Mouse (Mus musculus): ENCODE data around the gene Rab33b. TPM values are rescaled to one million over a fixed set of nuclear protein-coding genes. Genes with fewer than 3 reads are reported as not detected.
"Not testable (repeated sequence)": the region's sequence is repeated elsewhere in the genome, so short reads cannot be mapped to it uniquely, and the experiment has no call there.

The Rab33b gene
- 13.7 and 16.2 TPM in 2 replicates for polyA plus RNA-seq (2014; fragmentation: Nextera tagmentation; extraction: Ambion mirVana)

DNA sequence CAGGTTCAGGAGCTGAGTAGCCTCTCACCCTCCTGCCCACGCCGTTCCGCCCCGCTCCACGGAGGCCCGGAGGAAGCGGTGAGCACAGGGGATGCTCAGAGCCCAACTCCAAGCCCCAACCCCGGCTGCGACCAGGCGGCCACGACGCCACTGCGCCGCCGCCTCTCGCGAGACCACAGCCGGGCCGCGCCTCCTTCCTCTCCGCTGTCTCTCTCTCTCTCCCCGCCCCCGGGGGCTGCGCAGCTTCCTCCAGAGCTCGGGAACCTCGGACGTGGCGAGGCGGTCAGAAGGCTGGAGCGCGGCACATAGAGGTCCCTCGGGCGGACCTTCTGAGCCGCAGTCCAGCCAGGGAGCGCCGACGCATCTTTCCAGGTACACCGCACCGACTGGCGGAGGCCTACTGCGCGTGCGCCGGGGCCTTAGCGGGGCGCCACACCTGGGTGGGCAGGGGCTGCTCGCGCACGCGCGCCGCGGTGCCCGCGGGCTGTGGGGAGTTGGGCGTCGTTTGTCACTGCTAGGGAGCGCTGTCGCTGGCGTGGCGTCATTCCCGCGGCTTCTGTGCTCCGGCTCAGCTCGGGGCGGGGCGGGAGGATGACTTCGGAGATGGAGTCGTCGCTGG, at the start of gene Rab33b:
Rab33b (plus strand) TSS at position 180 of the 619 bp plus-strand sequence.
- peak within 1 kb of the TSS; percentile 88 for H3K27ac ChIP-seq (ENCODE audit: low read depth, low read length)
- H3K27me3 ChIP-seq (ENCODE audit: control insufficient read depth, insufficient read depth, low read length): no peaks in the 10 kb centered on the region
- peak within 1 kb of the TSS; percentile 61 for H3K4me3 ChIP-seq (ENCODE audit: low read depth, low read length)
- no peaks in the 10 kb centered on the region for H3K36me3 ChIP-seq (ENCODE audit: control insufficient read depth, insufficient read depth, low read length)
- H3K9me3 ChIP-seq (replicated peaks; ENCODE audit: control insufficient read depth, low read length): no peaks in the 10 kb centered on the region
- under 1% methylated on average over 69 of the region's 70 CpGs for WGBS (ENCODE audit: insufficient replicate concordance)
- peak within 1 kb of the TSS; percentile 88 for H3K9ac ChIP-seq (ENCODE audit: low read depth, low read length)
- peak within 1 kb of the TSS; percentile 74 for H3K4me2 ChIP-seq
- ATAC-seq (replicated peaks; ENCODE audit: insufficient number of reproducible peaks, low FRiP score, low TSS enrichment): peak; percentile 93
- H3K4me1 ChIP-seq (ENCODE audit: control insufficient read depth, insufficient read depth, low read length): peaks cover 14% of the 10 kb centered on the region

GRCm38 (mm10) chr3:51434364-51434763, 49.4 kb upstream of the Rab33b start:
- not testable (repeated sequence) for H3K4me1 ChIP-seq (ENCODE audit: control insufficient read depth, insufficient read depth, low read length); H3K36me3 ChIP-seq (ENCODE audit: control insufficient read depth, insufficient read depth, low read length); H3K27me3 ChIP-seq (ENCODE audit: control insufficient read depth, insufficient read depth, low read length); H3K4me3 ChIP-seq (ENCODE audit: low read depth, low read length); H3K9ac ChIP-seq (ENCODE audit: low read depth, low read length); H3K4me2 ChIP-seq; H3K9me3 ChIP-seq (replicated peaks; ENCODE audit: control insufficient read depth, low read length); H3K27ac ChIP-seq (ENCODE audit: low read depth, low read length); ATAC-seq (replicated peaks; ENCODE audit: insufficient number of reproducible peaks, low FRiP score, low TSS enrichment)
- WGBS (ENCODE audit: insufficient replicate concordance): 77% methylated on average over 5 of the region's 5 CpGs

DNA sequence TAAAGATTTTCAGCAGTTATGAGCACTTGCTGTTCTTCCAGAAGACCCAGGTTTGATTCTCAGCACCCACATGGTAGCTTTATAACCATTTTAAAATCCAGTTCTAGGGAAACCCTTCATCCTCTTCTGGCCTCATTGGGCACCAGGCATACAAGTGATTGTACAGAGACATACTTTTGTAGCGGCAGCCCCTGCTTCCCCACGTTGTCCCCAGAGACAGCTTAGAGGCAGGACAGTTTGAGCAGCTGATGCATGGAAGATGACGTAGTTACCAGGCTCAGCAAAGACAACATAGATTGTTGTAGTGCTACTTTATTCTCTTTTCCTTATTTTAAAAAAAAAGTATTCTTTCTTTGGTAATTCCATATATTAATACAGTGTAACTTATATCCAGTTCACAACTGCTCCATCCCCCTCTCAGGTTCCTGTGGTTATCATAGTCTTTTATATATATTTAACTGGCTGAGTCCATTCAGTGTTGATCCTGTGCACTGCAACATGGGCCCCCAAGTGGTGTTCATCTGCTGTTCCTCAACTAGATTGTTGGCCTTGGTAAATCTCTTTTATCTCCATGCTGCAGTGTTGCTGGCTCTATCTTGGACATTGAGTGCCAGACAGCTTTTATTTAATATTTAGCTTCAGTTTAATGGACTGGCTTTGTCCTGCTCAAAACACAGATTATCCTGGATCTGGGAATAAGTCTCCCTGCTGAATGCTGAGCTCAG, 48.7 kb upstream of the Rab33b start:
- H3K9ac ChIP-seq (ENCODE audit: low read depth, low read length): no peak overlapping the region
- H3K27ac ChIP-seq (ENCODE audit: low read depth, low read length): no peak overlapping the region
- no peaks in the 10 kb centered on the region for H3K9me3 ChIP-seq (replicated peaks; ENCODE audit: control insufficient read depth, low read length)
- H3K4me3 ChIP-seq (ENCODE audit: low read depth, low read length): no peak overlapping the region
- H3K36me3 ChIP-seq (ENCODE audit: control insufficient read depth, insufficient read depth, low read length): peaks cover 2% of the 10 kb centered on the region; the same call in 1 of the 2 replicates
- H3K4me1 ChIP-seq (ENCODE audit: control insufficient read depth, insufficient read depth, low read length): no peaks in the 10 kb centered on the region
- H3K27me3 ChIP-seq (ENCODE audit: control insufficient read depth, insufficient read depth, low read length): no peaks in the 10 kb centered on the region
- ATAC-seq (replicated peaks; ENCODE audit: insufficient number of reproducible peaks, low FRiP score, low TSS enrichment): no peak
- H3K4me2 ChIP-seq: no peak overlapping the region
- 91% methylated on average over 3 of the region's 3 CpGs for WGBS (ENCODE audit: insufficient replicate concordance)

GRCm38 (mm10) chr3:51468530-51468929, 15.2 kb upstream of the Rab33b start:
- ATAC-seq (replicated peaks; ENCODE audit: insufficient number of reproducible peaks, low FRiP score, low TSS enrichment): no peak
- Histone ChIP-seq H3K27ac (ENCODE audit: low read depth, low read length) (no peak overlapping the region), H3K36me3 (ENCODE audit: control insufficient read depth, insufficient read depth, low read length) (peaks cover 23% of the 10 kb centered on the region), H3K4me3 (ENCODE audit: low read depth, low read length) (no peak overlapping the region), H3K9me3 (replicated peaks; ENCODE audit: control insufficient read depth, low read length) (no peaks in the 10 kb centered on the region), H3K4me2 (no peak overlapping the region), H3K27me3 (ENCODE audit: control insufficient read depth, insufficient read depth, low read length) (no peaks in the 10 kb centered on the region), H3K4me1 (ENCODE audit: control insufficient read depth, insufficient read depth, low read length) (no peaks in the 10 kb centered on the region), H3K9ac (ENCODE audit: low read depth, low read length) (no peak overlapping the region)
- 69% methylated on average over 2 of the region's 2 CpGs for WGBS (ENCODE audit: insufficient replicate concordance)

GRCm38 (mm10) chr3:51475706-51476105, 8.0 kb upstream of the Rab33b start:
- peaks cover 7% of the 10 kb centered on the region for H3K36me3 ChIP-seq (ENCODE audit: control insufficient read depth, insufficient read depth, low read length)

GRCm38 (mm10) chr3:51479893-51480292, 3.8 kb upstream of the Rab33b start:
- H3K4me3 ChIP-seq (ENCODE audit: low read depth, low read length): no peak overlapping the region
- 38% methylated on average over 2 of the region's 2 CpGs for WGBS (ENCODE audit: insufficient replicate concordance)
- no peak for ATAC-seq (replicated peaks; ENCODE audit: insufficient number of reproducible peaks, low FRiP score, low TSS enrichment)
- H3K4me2 ChIP-seq: no peak overlapping the region
- H3K9me3 ChIP-seq (replicated peaks; ENCODE audit: control insufficient read depth, low read length): no peaks in the 10 kb centered on the region
- peaks cover 8% of the 10 kb centered on the region for H3K4me1 ChIP-seq (ENCODE audit: control insufficient read depth, insufficient read depth, low read length)
- H3K36me3 ChIP-seq (ENCODE audit: control insufficient read depth, insufficient read depth, low read length): no peaks in the 10 kb centered on the region
- no peaks in the 10 kb centered on the region for H3K27me3 ChIP-seq (ENCODE audit: control insufficient read depth, insufficient read depth, low read length)
- no peak overlapping the region for H3K27ac ChIP-seq (ENCODE audit: low read depth, low read length)
- H3K9ac ChIP-seq (ENCODE audit: low read depth, low read length): no peak overlapping the region

More at GRCm38 (mm10) chr3:51475706-51476105, 8.0 kb upstream of the Rab33b start:
- Histone ChIP-seq H3K9me3 (replicated peaks; ENCODE audit: control insufficient read depth, low read length) (no peaks in the 10 kb centered on the region), H3K4me1 (ENCODE audit: control insufficient read depth, insufficient read depth, low read length) (no peaks in the 10 kb centered on the region), H3K27me3 (ENCODE audit: control insufficient read depth, insufficient read depth, low read length) (no peaks in the 10 kb centered on the region), H3K4me3 (ENCODE audit: low read depth, low read length) (no peak overlapping the region), H3K9ac (ENCODE audit: low read depth, low read length) (no peak overlapping the region), H3K4me2 (no peak overlapping the region), H3K27ac (ENCODE audit: low read depth, low read length) (no peak overlapping the region)
- no peak for ATAC-seq (replicated peaks; ENCODE audit: insufficient number of reproducible peaks, low FRiP score, low TSS enrichment)
- WGBS (ENCODE audit: insufficient replicate concordance): 77% methylated on average over 4 of the region's 4 CpGs

DNA sequence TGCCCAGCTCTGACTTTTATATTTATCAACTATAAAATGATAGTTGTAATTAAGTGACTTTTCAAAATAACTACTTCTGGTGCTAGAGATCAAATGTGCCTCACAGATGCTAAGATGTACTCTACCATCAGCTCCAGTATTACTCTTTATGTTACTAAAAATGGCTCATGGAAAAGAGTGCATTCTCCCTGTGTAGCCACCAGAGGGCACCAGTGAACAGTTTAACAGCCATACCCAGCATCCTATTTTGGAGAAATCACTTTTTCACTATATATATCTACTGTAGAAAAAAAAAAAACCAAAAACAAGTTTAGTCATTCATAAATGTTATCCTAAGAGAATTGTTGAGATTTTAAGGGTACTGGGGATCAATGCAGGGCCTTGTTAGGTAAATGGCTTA, 2.7 kb upstream of the Rab33b start:
- no peak overlapping the region for H3K4me2 ChIP-seq
- H3K4me1 ChIP-seq (ENCODE audit: control insufficient read depth, insufficient read depth, low read length): peaks cover 14% of the 10 kb centered on the region
- H3K9ac ChIP-seq (ENCODE audit: low read depth, low read length): no peak overlapping the region
- no peaks in the 10 kb centered on the region for H3K36me3 ChIP-seq (ENCODE audit: control insufficient read depth, insufficient read depth, low read length)
- no peaks in the 10 kb centered on the region for H3K9me3 ChIP-seq (replicated peaks; ENCODE audit: control insufficient read depth, low read length)
- no peak for ATAC-seq (replicated peaks; ENCODE audit: insufficient number of reproducible peaks, low FRiP score, low TSS enrichment)
- H3K27me3 ChIP-seq (ENCODE audit: control insufficient read depth, insufficient read depth, low read length): no peaks in the 10 kb centered on the region
- H3K27ac ChIP-seq (ENCODE audit: low read depth, low read length): no peak overlapping the region
- H3K4me3 ChIP-seq (ENCODE audit: low read depth, low read length): no peak overlapping the region

GRCm38 (mm10) chr3:51481881-51482280, 1.8 kb upstream of the Rab33b start:
- peaks cover 14% of the 10 kb centered on the region for H3K4me1 ChIP-seq (ENCODE audit: control insufficient read depth, insufficient read depth, low read length)
- H3K27me3 ChIP-seq (ENCODE audit: control insufficient read depth, insufficient read depth, low read length): no peaks in the 10 kb centered on the region
- ATAC-seq (replicated peaks; ENCODE audit: insufficient number of reproducible peaks, low FRiP score, low TSS enrichment): no peak
- WGBS (ENCODE audit: insufficient replicate concordance): 54% methylated on average over 3 of the region's 3 CpGs
- no peak overlapping the region for H3K4me3 ChIP-seq (ENCODE audit: low read depth, low read length)
- H3K4me2 ChIP-seq: no peak overlapping the region
- H3K9ac ChIP-seq (ENCODE audit: low read depth, low read length): no peak overlapping the region
- H3K27ac ChIP-seq (ENCODE audit: low read depth, low read length): no peak overlapping the region
- H3K9me3 ChIP-seq (replicated peaks; ENCODE audit: control insufficient read depth, low read length): no peaks in the 10 kb centered on the region
- no peaks in the 10 kb centered on the region for H3K36me3 ChIP-seq (ENCODE audit: control insufficient read depth, insufficient read depth, low read length)

All from heart, embryonic 11.5 days (tissue).